Mouse (Mus musculus) G1E (cell line): ENCODE data around the gene Akap9. TPM values are rescaled to one million over a fixed set of nuclear protein-coding genes. Genes with fewer than 3 reads are reported as not detected.
A peak's percentile ranks its signal among the peaks of the same experiment; 100 is the strongest.
"Not testable (repeated sequence)": the region's sequence is repeated elsewhere in the genome, so short reads cannot be mapped to it uniquely, and the experiment has no call there.

Experiments used
- ATAC-seq: 2 replicates; pipeline ENCODE4 v1.8.0; 2016; ENCODE audit warnings: mild to moderate bottlenecking; ENCODE audit not compliant: insufficient number of reproducible peaks, poor library complexity, low FRiP score, severe bottlenecking; ENCODE audit errors: extremely low read depth
- DNase-seq: peaks from one replicate; pipeline ENCODE4 v3.0.0; 2012; ENCODE audit warnings: low spot score
- H3K27me3 ChIP-seq: 2 replicates; pipeline ENCODE4 v1.6.1; 2012; ENCODE audit warnings: mild to moderate bottlenecking, low read length, inconsistent platforms; ENCODE audit not compliant: insufficient read depth
- H3K36me3 ChIP-seq: replicated peaks from 2 replicates; pipeline ENCODE3; 2012; ENCODE audit warnings: mild to moderate bottlenecking, inconsistent platforms
- H3K4me1 ChIP-seq: 2 replicates; pipeline ENCODE4 v1.6.1; 2012; ENCODE audit warnings: low read depth, low read length, inconsistent platforms, mixed read lengths; ENCODE audit not compliant: insufficient read depth
- H3K4me3 ChIP-seq: 2 replicates; pipeline ENCODE4 v1.5.1; 2012; ENCODE audit warnings: low read depth, mild to moderate bottlenecking, inconsistent platforms, low read length, moderate library complexity, mixed read lengths
- H3K9me3 ChIP-seq: replicated peaks from 2 replicates; pipeline ENCODE4 v1.6.1; 2012; ENCODE audit warnings: inconsistent platforms
- CTCF ChIP-seq: IDR thresholded peaks from 2 replicates; pipeline ENCODE4 v1.5.1; 2012; ENCODE audit warnings: low read depth, low read length, inconsistent platforms, mixed read lengths
- GATA1 ChIP-seq: IDR thresholded peaks from 2 replicates; pipeline ENCODE4 v1.6.1; 2012; ENCODE audit warnings: borderline replicate concordance, low read length, inconsistent platforms, mixed read lengths
- GATA2 ChIP-seq: IDR thresholded peaks from 2 replicates; pipeline ENCODE4 v1.6.1; 2012; ENCODE audit warnings: low read depth, low read length, inconsistent platforms, borderline replicate concordance
- POLR2AphosphoS5 ChIP-seq: IDR thresholded peaks from 2 replicates; pipeline ENCODE4 v1.6.1; 2012; ENCODE audit warnings: low read depth, low read length, inconsistent platforms; ENCODE audit not compliant: insufficient replicate concordance
- TAL1 ChIP-seq: conservative IDR thresholded peaks from 2 replicates; pipeline ENCODE4 v1.6.1; 2012; ENCODE audit warnings: low read depth, low read length, inconsistent platforms, mixed read lengths
- polyA plus RNA-seq: library from polyadenylated mRNA; stranded (reverse); fragments of >175 nt; gene quantifications from 2 replicates; pipeline ENCODE4 v1.2.3, GENCODE M21; 2012
- total RNA-seq, 2 experiments: library from RNA; stranded (forward) in 1 of 2; stranded (reverse) in 1 of 2; fragments of 200-1000 nt in 1 of 2; fragments of >200 nt in 1 of 2; fragmentation: Nextera tagmentation in 1 of 2; gene quantifications; 2 replicates each; pipeline ENCODE4 v1.2.3; 2014 to 2017

Gene Akap9
- total RNA-seq (2014; fragmentation: Nextera tagmentation) = 119 and 142 TPM in 2 replicates
- 48.3 and 58.1 TPM in 2 replicates for total RNA-seq (2017)
- polyA plus RNA-seq = 31.2 and 34.4 TPM in 2 replicates

DNA sequence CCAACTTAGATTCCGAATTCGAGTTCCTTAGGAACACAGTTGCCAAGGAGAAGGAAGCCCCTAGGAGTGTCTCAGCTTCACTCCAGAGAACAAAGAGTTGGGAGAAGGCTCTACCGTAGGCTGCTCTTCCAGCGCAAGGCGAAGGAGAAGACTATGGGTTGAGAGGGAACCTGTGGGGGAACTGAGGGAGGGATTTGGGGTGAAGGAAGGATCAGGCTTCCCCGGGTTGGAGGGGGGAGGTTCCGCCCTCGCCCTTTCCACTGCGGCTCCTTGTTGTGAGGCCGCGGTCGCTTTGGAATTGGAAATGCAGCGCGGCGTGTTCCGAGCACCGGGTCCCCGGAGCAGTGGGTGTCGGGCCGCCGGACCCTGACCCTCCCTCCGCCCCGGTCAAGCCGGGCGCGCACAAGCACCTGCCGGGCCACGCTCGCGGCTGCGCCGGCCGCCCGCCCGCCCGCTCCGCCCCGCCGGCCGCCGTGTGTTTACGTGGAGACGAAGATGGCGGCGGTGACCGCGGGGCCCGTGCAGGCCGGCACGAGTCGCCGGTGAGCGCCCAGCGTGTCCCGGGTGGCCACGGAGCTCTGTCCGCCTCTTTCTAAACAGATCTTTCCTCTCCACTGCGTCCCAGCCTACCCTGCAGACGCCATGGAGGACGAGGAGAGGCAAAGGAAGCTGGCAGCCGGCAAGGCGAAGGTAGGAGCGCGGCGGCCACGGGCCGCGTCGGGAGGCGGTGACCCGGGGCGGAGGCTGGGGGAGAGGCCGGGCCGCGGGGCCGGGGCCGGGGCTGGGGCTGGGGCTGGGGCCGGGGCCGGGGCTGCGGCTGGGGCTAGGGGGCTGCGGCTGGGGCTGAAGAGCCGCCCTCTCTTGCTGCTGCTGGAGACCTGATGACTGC, at the start of gene Akap9:
Gene Akap9, plus strand, starts transcription at position 254 of the 889 bp plus-strand sequence.
- ATAC-seq (peak; percentile 42), DNase-seq (peak; percentile 57)
- Histone ChIP-seq H3K4me1 (peaks cover 25% of the 10 kb centered on the region), H3K9me3 (no peaks in the 10 kb centered on the region), H3K4me3 (peak within 1 kb of the TSS; percentile 89), H3K36me3 (peaks cover 16% of the 10 kb centered on the region), H3K27me3 (no peaks in the 10 kb centered on the region)
- TF ChIP-seq POLR2AphosphoS5 = no peak
- no peak for TF ChIP-seq GATA1
- TF ChIP-seq CTCF = no peak
- no peak for TF ChIP-seq GATA2
- TF ChIP-seq TAL1 = no peak

DNA sequence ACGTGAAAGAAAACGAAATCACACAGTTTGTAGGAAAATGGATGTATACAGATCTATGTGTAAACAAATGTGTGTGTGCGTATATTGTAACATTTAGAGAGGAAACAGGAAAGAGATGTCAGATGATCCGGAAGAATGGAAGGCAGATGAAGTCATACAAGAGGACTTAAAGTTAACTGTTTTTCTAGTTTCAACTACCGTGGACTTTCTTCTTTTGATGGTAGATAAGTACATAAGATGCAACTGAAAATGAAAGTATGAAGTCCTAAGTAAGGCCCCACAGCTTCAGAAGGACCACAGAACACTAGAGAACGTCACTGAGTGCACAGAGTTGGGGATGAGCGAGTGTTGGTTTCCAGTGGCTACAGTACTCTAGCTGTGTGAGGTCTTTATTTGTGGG, 41.0 kb upstream of the Akap9 start:
- not testable (repeated sequence) for DNase-seq, H3K4me1 ChIP-seq, H3K9me3 ChIP-seq, H3K36me3 ChIP-seq, H3K27me3 ChIP-seq, H3K4me3 ChIP-seq, ATAC-seq

DNA sequence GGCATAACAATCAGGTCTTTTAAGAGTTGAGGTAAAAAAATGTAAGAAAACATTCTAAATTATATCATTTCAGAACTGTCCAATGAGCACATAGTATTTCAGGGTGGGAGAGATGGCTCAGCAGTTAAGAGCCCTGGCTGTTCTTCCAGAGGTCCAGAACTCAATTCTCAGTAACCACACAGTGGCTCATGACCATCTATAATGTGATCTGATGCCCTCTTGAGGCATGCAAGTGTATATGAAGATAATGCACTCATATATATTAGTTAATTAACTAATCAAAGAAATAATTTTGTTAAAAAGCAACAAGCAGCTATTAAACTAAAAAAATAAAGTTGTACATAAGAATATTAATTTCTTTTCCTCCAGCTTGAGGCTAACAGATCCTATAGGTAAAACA, 38.7 kb upstream of the Akap9 start:
- H3K36me3 ChIP-seq = peaks cover 4% of the 10 kb centered on the region
- no peak overlapping the region for H3K4me3 ChIP-seq
- peaks cover 6% of the 10 kb centered on the region for H3K4me1 ChIP-seq
- H3K27me3 ChIP-seq = no peaks in the 10 kb centered on the region
- TF ChIP-seq POLR2AphosphoS5 = no peak
- no peak for TF ChIP-seq GATA2
- no peak for TF ChIP-seq GATA1
- no peak for TF ChIP-seq CTCF
- no peak for TF ChIP-seq TAL1
- no peaks in the 10 kb centered on the region for H3K9me3 ChIP-seq
- ATAC-seq = no peak
- DNase-seq = no peak

DNA sequence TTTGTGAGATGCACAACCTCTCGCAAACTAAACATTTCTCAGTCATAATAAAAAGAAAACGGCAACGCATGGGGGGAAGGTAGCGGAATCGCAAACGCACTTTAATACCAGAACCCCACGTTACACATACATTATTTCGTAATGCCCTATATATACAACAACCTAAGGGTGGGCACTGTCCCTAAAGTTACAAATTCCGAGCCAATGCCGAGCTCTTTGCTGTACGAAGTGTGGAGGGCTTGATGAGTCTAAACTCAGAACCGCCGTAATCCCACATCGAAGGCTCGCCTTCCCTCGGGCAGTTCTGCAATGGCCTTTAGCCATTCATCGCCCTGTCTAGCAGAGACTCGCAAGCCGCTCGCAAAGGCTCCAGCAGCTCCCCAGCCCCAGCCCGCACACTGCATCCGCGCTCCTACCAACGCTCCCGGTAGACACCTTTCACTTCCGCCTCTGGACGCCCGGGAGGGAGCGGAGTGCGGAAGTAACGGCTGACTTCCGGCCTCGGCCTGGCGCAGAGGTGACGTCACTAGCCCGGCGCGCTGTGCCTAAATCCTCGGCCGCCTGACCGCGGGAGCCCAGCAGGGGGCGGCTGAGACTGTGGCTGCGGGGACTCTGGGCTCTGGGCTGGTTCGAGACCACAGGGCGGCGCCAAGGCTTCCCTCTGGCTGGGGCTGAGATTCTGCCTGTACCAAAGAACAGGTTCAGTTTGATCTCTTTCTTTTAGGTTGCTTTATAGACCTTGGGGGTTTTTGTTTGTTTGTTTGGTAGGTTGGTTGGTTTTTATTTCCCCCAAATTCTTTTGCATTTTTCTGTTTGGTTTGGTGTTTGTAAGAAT, 34.2 kb upstream of the Akap9 start, which contains the start of gene Mterf1a:
Gene Mterf1a, minus strand, starts transcription at position 475 of the 835 bp plus-strand sequence.
- H3K9me3 ChIP-seq, H3K36me3 ChIP-seq, DNase-seq, H3K4me1 ChIP-seq, H3K27me3 ChIP-seq: not testable (repeated sequence)
- peak; percentile 99 for ATAC-seq
- peak within 1 kb of the TSS; percentile 66 for H3K4me3 ChIP-seq

DNA sequence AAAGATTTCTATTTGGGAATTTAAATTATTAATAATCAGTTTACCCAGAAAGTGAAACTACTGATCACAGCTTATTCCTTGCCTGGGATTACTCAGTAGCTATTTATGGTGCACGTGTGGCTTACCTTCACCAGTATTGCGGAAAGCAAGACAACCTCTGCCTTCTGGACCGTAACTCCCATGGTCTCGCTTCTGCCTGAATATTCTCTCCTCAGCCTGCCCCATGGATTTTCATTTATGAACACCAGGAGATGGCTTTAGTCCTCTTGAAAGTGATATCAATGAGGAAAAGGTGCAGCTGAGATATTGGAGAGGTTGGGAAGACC, 33.6 kb upstream of the Akap9 start:
- ATAC-seq, H3K4me1 ChIP-seq, H3K36me3 ChIP-seq, H3K9me3 ChIP-seq, H3K27me3 ChIP-seq, DNase-seq, H3K4me3 ChIP-seq: not testable (repeated sequence)

DNA sequence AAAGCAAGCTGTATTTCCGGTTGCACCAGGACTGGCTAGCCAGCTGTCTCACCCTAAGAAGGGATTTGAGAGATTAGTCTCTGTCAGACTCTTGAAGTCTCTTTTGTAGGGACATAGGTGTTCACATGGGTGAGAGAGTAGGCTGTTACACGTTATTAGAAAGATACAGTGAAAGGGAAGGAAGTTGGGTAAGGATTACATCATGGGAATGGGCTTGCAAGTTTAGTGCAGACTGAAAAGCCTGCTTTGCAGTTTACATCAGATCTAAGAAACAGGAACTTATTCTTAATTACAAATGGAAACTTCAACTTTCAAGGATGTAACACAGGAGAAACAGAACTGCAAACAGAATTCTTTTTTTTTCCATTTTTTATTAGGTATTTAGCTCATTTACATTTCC, 22.4 kb upstream of the Akap9 start:
- Histone ChIP-seq H3K27me3 (peaks cover 4% of the 10 kb centered on the region; the same call in 1 of the 2 replicates), H3K4me1 (no peaks in the 10 kb centered on the region), H3K36me3 (no peaks in the 10 kb centered on the region), H3K9me3 (no peaks in the 10 kb centered on the region), H3K4me3 (no peak overlapping the region)
- TF ChIP-seq GATA2 = no peak
- no peak for TF ChIP-seq CTCF
- no peak for TF ChIP-seq POLR2AphosphoS5
- TF ChIP-seq GATA1 = no peak
- no peak for TF ChIP-seq TAL1
- ATAC-seq (no peak), DNase-seq (no peak)
